Mouse (Mus musculus): ENCODE results near the gene Zcwpw1.

DNA sequence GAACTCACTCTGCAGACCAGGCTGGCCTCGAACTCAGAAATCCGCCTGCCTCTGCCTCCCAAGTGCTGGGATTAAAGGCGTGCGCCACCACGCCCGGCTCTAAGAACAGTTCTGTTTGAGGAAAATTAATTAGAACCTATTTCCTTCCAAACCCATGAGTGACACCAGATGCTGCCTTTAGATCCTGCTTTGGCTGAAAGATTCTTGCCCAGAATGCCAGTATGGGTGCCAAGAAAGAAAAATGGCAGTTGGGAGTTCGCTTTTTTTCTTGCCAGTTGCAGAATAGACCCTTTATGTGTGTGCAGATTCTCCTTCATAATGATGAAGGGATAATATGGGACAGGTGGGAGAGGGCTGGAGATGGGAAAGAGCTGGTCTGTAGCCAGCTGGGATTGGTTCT lies 43.4 kb upstream of the Zcwpw1 start:
- no peak for TF ChIP-seq POLR2A (IDR thresholded peaks at IDR 0.05; ENCODE audit: extremely low read depth, insufficient read depth, low read length)
- no peak for TF ChIP-seq CTCF (IDR thresholded peaks at IDR 0.05; ENCODE audit: low read depth, low read length)
